Mouse (Mus musculus) heart, embryonic 14.5 days (tissue): Measurements from ENCODE around the gene Hspa1l. TPM values are rescaled to one million over a fixed set of nuclear protein-coding genes. Genes with fewer than 3 reads are reported as not detected.

Experiments used
- ATAC-seq: fragments of 200-750 bp; cut with Nextera tagmentation; 2 replicates; pipeline ENCODE4 v1.8.0; 2017; ENCODE audit warnings: low read depth, moderate TSS enrichment; ENCODE audit not compliant: insufficient number of reproducible peaks, insufficient read depth, low FRiP score
- H3K27ac ChIP-seq, 2 experiments: fragments of 200-500 bp in 1 of 2; fragments of 300-500 bp in 1 of 2; sonication (generic) in 1 of 2; replicated peaks in 1 of 2; 2 replicates each; pipeline ENCODE4 v1.5.1; 2012 to 2014; ENCODE audit warnings: low read depth in 2 of 2, low read length in 2 of 2, control low read depth in 1 of 2, mild to moderate bottlenecking in 1 of 2, mixed read lengths in 1 of 2; ENCODE audit not compliant: control insufficient read depth in 1 of 2, insufficient read depth in 1 of 2
- H3K27me3 ChIP-seq: fragments of 300-500 bp; sonication (generic); 2 replicates; pipeline ENCODE4 v1.6.1; 2014; ENCODE audit warnings: mild to moderate bottlenecking, low read length, control low read depth; ENCODE audit not compliant: control insufficient read depth, insufficient read depth
- H3K36me3 ChIP-seq: fragments of 300-500 bp; sonication (generic); 2 replicates; pipeline ENCODE4 v1.6.1; 2014; ENCODE audit warnings: mild to moderate bottlenecking, control low read depth, low read length, mixed read lengths; ENCODE audit not compliant: control insufficient read depth, insufficient read depth
- H3K4me1 ChIP-seq, 2 experiments: fragments of 200-500 bp in 1 of 2; fragments of 300-500 bp in 1 of 2; sonication (generic) in 1 of 2; 2 replicates each; pipeline ENCODE4 v1.6.1; 2012 to 2014; ENCODE audit warnings: low read length in 2 of 2, control low read depth in 1 of 2, mixed read lengths in 1 of 2; ENCODE audit not compliant: control insufficient read depth in 2 of 2, insufficient read depth in 2 of 2
- H3K4me2 ChIP-seq: fragments of 300-500 bp; sonication (generic); 2 replicates; pipeline ENCODE4 v1.6.1; 2014; ENCODE audit warnings: mild to moderate bottlenecking, low read length
- H3K4me3 ChIP-seq, 2 experiments: fragments of 200-500 bp in 1 of 2; fragments of 300-500 bp in 1 of 2; sonication (generic) in 1 of 2; 2 replicates each; pipeline ENCODE4 v1.5.1; 2012 to 2014; ENCODE audit warnings: low read length in 2 of 2, mild to moderate bottlenecking in 2 of 2, control low read depth in 1 of 2, low read depth in 1 of 2, moderate library complexity in 1 of 2; ENCODE audit not compliant: control insufficient read depth in 1 of 2, insufficient read depth in 1 of 2
- H3K9ac ChIP-seq: fragments of 300-500 bp; sonication (generic); 2 replicates; pipeline ENCODE4 v1.6.1; 2014; ENCODE audit warnings: mild to moderate bottlenecking, low read length
- H3K9me3 ChIP-seq: fragments of 300-500 bp; sonication (generic); 2 replicates; pipeline ENCODE4 v1.6.1; 2016; ENCODE audit warnings: low read length, control low read depth; ENCODE audit not compliant: control insufficient read depth
- WGBS: fragments of 180-500 bp; shearing (Covaris S2); extraction: QIAGEN DNeasy Blood & Tissue Kit; methylation state at CpG from one replicate; pipeline ENCODE4 v1.1.7; 2014; 5-methylcytosine and 5-hydroxymethylcytosine counted together
- polyA plus RNA-seq: library from polyadenylated mRNA; unstranded; fragments of >200 nt; fragmentation: Nextera tagmentation; extraction: Ambion mirVana; gene quantifications from 2 replicates; pipeline ENCODE4 v1.2.1, GENCODE M21; 2014

The Hspa1l gene
- polyA plus RNA-seq, 1 experiment from 2014 or later = 2.7 TPM

- no peak overlapping the region for H3K4me3 ChIP-seq
- no peak overlapping the region for H3K4me2 ChIP-seq
- no peak overlapping the region for H3K27ac ChIP-seq
- no peak for ATAC-seq
- no peaks in the 10 kb centered on the region for H3K27me3 ChIP-seq
- no peaks in the 10 kb centered on the region for H3K9me3 ChIP-seq
- H3K9ac ChIP-seq = no peak overlapping the region
- 85% methylated on average over 3 of the region's 3 CpGs for WGBS
- peaks cover 29% of the 10 kb centered on the region for H3K36me3 ChIP-seq
- H3K4me1 ChIP-seq = peaks cover 17 to 20% of the 10 kb centered on the region in 2 experiments
These were observed 45.7 kb downstream of the Hspa1l start for GRCm38 (mm10) chr17:35018171-35018570.

- Histone ChIP-seq H3K27ac (no peak overlapping the region), H3K36me3 (peaks cover 12% of the 10 kb centered on the region), H3K9me3 (no peaks in the 10 kb centered on the region), H3K4me2 (no peak overlapping the region), H3K9ac (no peak overlapping the region), H3K27me3 (no peaks in the 10 kb centered on the region), H3K4me3 (no peak overlapping the region), H3K4me1 (peaks cover 27 to 36% of the 10 kb centered on the region in 2 experiments)
- ATAC-seq = no peak
- 70% methylated on average over 11 of the region's 11 CpGs for WGBS
These were observed 47.4 kb downstream of the Hspa1l start for GRCm38 (mm10) chr17:35019894-35020293.

GRCm38 (mm10) chr17:35020551-35020950, 48.0 kb downstream of the Hspa1l start:
- Histone ChIP-seq H3K4me3 (no peak overlapping the region), H3K9me3 (no peaks in the 10 kb centered on the region), H3K27me3 (no peaks in the 10 kb centered on the region), H3K9ac (no peak overlapping the region), H3K36me3 (peaks cover 5% of the 10 kb centered on the region), H3K4me1 (peaks cover 27 to 36% of the 10 kb centered on the region in 2 experiments), H3K27ac (no peak overlapping the region), H3K4me2 (no peak overlapping the region)
- ATAC-seq = no peak
- 88% methylated on average over 8 of the region's 8 CpGs for WGBS

GRCm38 (mm10) chr17:35021163-35021808, 48.8 kb downstream of the Hspa1l start:
- no peaks in the 10 kb centered on the region for H3K9me3 ChIP-seq
- H3K27ac ChIP-seq = peak overlapping the region; percentile 63 to 78
- 5% methylated on average over 17 of the region's 17 CpGs for WGBS
- H3K4me1 ChIP-seq = peaks cover 23 to 31% of the 10 kb centered on the region in 2 experiments
- H3K4me2 ChIP-seq = peak overlapping the region; percentile 26
- H3K9ac ChIP-seq = no peak overlapping the region
- H3K27me3 ChIP-seq = no peaks in the 10 kb centered on the region
- ATAC-seq = peak; percentile 16; the same call in 1 of the 2 replicates
- no peak overlapping the region for H3K4me3 ChIP-seq
- no peaks in the 10 kb centered on the region for H3K36me3 ChIP-seq

GRCm38 (mm10) chr17:35021842-35022477, 49.5 kb downstream of the Hspa1l start:
- Histone ChIP-seq H3K9ac (0 out of 2 replicates have a peak overlapping the region, but pooled peaks have one; percentile 7), H3K9me3 (no peaks in the 10 kb centered on the region), H3K27ac (peak overlapping the region; percentile 73 to 78), H3K4me2 (peak overlapping the region; percentile 26), H3K4me1 (peaks cover 19 to 25% of the 10 kb centered on the region in 2 experiments), H3K36me3 (no peaks in the 10 kb centered on the region), H3K4me3 (no peak overlapping the region), H3K27me3 (no peaks in the 10 kb centered on the region)
- 16% methylated on average over 6 of the region's 6 CpGs for WGBS
- ATAC-seq = peak; percentile 78

GRCm38 (mm10) chr17:35022541-35023060, 50.1 kb downstream of the Hspa1l start:
- no peak overlapping the region for H3K9ac ChIP-seq
- H3K9me3 ChIP-seq = no peaks in the 10 kb centered on the region
- no peaks in the 10 kb centered on the region for H3K36me3 ChIP-seq
- no peaks in the 10 kb centered on the region for H3K27me3 ChIP-seq
- 88% methylated on average over 8 of the region's 8 CpGs for WGBS
- no peak overlapping the region for H3K4me2 ChIP-seq
- ATAC-seq = no peak
- peaks cover 23 to 30% of the 10 kb centered on the region in 2 experiments for H3K4me1 ChIP-seq
- H3K4me3 ChIP-seq = no peak overlapping the region
- peak overlapping the region; percentile 57 to 78 for H3K27ac ChIP-seq

- Histone ChIP-seq H3K4me3 (no peak overlapping the region), H3K9me3 (no peaks in the 10 kb centered on the region), H3K4me1 (peaks cover 23 to 34% of the 10 kb centered on the region in 2 experiments), H3K36me3 (no peaks in the 10 kb centered on the region), H3K4me2 (no peak overlapping the region), H3K27me3 (no peaks in the 10 kb centered on the region), H3K9ac (0 out of 2 replicates have a peak overlapping the region, but pooled peaks have one; percentile 5), H3K27ac (no peak overlapping the region)
- 78% methylated on average over 5 of the region's 5 CpGs for WGBS
- no peak for ATAC-seq
These were observed 50.7 kb downstream of the Hspa1l start for GRCm38 (mm10) chr17:35023221-35023620.
